Comparison of ENCODE assay signal across 1 mouse cellular context in genomic region chr9:59353253-59353639, GRCm38 (mm10).
A peak's percentile ranks its signal among the peaks of the same experiment; 100 is the strongest.
TF ChIP-seq lines count a peak whose summit lies in the region.

Gene Bbs4, minus strand, starts transcription at chr9:59353508.

TF ChIP-seq in CH12.LX, 34 proteins besides CTCF, POLR2A, EP300 and RAD21 (continued from another document):
- TF ChIP-seq ZNF384 (IDR thresholded peaks at IDR 0.05; ENCODE audit: low read depth, low read length) (no peak), IRF4 (IDR thresholded peaks at IDR 0.05; ENCODE audit: low read depth, low read length) (peak; percentile 69), MXI1 (IDR thresholded peaks at IDR 0.05; ENCODE audit: low read depth, low read length) (peak; percentile 94), POLR2AphosphoS2 (IDR thresholded peaks at IDR 0.05; ENCODE audit: low read depth, low read length) (peak; percentile 79; the same call in 1 of the 2 replicates), GABPA (IDR thresholded peaks at IDR 0.05; ENCODE audit: insufficient replicate concordance, low read depth, low read length) (no peak)
